Mouse (Mus musculus) kidney, adult 2 months (tissue): ENCODE results near the gene P2rx1.

ENCODE experiments used
- CTCF ChIP-seq: fragments of 200-500 bp; conservative IDR thresholded peaks from 2 replicates; pipeline ENCODE4 v1.5.1; 2011; ENCODE audit warnings: low read depth, mild to moderate bottlenecking, control low read depth, low read length, moderate library complexity, mixed read lengths; ENCODE audit not compliant: insufficient read depth, insufficient read length
- POLR2A ChIP-seq: fragments of 200-500 bp; IDR thresholded peaks from one replicate; pipeline ENCODE4 v1.6.1; 2011; ENCODE audit warnings: low read depth, low read length, control low read depth

DNA sequence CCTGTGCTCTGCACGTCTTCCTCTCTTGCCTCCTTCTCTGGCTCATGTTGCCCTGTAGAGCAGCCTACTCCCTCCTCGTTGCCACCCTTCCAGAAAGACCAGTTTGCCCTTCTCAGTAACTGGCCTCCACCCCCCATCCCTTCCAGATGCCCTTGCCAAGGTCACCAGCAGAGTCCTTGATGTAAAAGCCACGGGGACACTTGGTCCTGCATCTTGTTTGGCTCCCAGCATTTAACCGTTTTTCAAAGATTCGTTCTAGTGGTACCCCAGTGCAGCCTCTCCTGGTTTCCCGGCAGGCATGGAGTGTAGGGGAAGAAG is 17.2 kb downstream of the P2rx1 start:
- TF ChIP-seq CTCF (no peak), POLR2A (no peak)
